Mouse (Mus musculus) left cerebral cortex, postnatal 25 days (tissue): ENCODE measurements at regions not wholly inside any gene's neighbourhood (a gene's known extent, or its start where the extent isn't known, plus 50 kb on each side); places are given as distances from the start of the nearest gene placed in this dataset.
A peak's percentile ranks its signal among the peaks of the same experiment; 100 is the strongest.

Experiments
- DNase-seq, 2 experiments: peaks; one replicate each; pipeline ENCODE4 v3.0.0; 2022; ENCODE audit warnings: low spot score in 2 of 2, mixed read lengths in 1 of 2
- intact Hi-C: fragments of 180-260 bp; cut with DNase I; formaldehyde crosslinking; loops from one replicate; pipeline ENCODE4 v1.15.1; 2025

DNA sequence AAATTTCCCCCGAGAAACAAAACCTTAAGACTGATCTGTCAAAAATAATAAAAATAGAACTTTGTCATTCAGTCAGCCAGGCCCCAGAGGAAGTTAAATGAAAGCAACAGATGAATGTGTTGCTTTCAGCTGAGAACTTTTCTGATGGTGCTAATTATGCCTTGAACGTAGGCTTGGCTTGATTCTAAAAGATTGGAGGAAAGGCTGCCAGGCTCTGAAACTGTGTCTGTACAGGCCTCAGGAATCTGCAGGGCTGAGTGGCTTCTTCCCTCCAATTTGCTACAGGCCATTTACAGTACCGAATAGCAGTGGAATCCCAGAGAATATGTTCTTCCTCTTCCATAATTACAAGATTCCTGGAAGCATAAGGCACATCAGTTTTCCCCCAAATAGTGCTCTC, 1103.2 kb upstream of the Crim1 start:
- DNase-seq, result peak; percentile 14 to 63
- intact Hi-C loops, result no loop called here

DNA sequence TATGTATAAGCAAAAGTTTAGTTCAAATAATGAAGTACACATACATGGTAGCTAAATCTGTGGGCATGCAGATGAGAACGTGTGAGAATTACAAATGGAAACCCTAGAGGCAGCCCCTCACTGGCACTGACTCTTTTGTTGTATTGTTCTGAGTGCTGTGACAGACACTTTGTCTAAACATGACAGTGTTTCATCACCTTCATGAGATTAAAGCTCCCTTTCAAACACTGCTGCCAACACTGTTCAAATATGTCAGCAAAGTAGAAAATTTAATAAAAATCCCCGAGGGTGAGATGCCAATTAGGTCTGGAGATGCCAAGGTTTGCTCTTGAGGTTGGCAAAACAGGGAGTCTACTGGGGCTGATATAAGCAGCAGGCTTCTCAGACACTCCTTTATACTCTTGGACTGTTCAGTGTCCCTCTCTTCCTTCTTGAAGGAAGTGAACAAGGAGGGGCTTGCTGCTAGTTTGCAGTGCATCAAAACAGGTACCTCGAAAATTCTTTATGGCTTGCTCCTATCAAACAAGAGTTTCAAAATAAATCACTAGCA, 1100.9 kb upstream of the Crim1 start:
- no peak for DNase-seq
- intact Hi-C loops, result no loop called here

DNA sequence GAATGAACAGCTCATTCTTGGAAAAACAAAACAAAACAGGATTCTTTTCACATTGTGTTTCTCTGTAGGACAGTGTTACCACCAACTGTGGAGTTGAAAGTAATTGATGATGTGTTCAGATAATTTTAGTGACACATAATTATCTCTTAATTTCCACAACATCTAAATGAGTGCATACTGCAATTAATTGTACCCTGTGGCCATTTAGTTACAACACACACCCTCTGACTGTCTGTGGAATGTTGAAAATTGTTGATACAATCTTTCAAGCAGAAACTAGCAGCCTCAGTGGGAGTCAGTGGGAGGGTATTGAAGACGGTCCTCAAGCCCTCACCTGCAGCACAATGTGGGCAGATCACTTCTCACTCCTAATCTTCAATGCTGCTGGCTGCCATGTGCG, 1084.1 kb upstream of the Crim1 start:
- no peak for DNase-seq
- intact Hi-C loops, result no loop called here

DNA sequence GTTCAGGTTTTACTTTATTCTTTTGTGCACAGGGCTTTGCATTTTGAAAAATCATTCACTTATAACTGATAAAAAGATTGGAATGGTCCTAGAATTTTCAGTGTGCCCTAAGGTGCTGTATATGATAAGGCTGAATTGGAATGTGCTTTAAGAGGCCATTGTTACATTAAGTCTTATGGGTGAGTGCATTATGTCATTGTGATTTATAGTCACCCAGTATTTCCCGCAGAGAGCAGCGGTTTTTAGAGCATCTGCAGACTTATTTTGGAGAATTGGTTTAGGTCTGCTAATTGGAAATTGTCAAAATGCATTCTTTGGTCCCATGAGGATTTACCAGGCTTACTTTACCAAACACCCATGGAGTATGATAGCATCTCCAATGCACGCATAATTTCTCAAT, 1083.1 kb upstream of the Crim1 start:
- no peak for DNase-seq
- intact Hi-C loops, result no loop called here

DNA sequence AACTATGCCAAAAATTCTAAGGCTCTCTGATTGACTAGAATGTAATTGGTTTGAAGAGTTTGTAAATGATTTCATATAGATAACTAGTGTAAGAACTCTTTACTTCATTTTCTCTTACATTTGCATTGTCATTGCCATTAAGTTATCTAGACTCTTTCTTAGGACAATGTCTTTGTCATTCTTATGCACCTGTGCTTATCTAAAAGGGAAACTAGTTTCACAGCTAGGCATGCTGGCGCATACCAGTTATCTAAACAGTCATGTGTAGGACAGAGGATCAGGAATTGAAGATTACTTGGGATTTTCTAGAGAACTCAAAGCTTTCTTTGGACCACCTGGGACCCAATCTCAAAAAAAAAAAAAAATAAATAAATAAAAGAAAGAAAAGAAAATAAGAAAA, 1081.6 kb upstream of the Crim1 start:
- DNase-seq, result no peak
- intact Hi-C loops, result no loop called here

DNA sequence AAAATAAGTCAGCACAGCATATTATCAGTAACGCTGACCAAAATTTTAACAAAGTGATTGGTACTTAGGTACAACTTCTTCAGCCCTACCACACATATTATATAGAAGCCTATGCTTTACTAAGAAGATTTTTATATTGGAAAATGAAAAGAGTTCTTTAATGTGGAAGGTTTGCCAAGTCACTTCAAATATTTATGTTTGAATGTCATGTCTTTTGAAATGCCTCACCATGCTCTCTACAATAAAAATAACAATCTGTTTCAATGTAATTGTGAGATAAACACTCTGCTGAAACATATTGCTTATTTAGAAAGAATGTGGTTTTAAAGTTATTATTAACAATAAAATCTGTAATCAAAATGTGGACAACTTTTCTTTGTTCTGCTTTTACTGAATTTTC, 1073.0 kb upstream of the Crim1 start:
- intact Hi-C loops, result no loop called here

More for the DNA sequence above, 1073.0 kb upstream of the Crim1 start:
- no peak for DNase-seq
